Mouse (Mus musculus) C2C12 (cell line): ENCODE measurements around the gene Scp2. TPM values are rescaled to one million over a fixed set of nuclear protein-coding genes. Genes with fewer than 3 reads are reported as not detected.

Source experiments
- H3K27me3 ChIP-seq: one replicate; pipeline ENCODE4 v1.6.1; 2011; ENCODE audit not compliant: control insufficient read depth, insufficient read depth, insufficient read length
- H3K36me3 ChIP-seq: one replicate; pipeline ENCODE4 v1.6.1; 2011; ENCODE audit not compliant: control insufficient read depth, insufficient read depth
- H3K4me3 ChIP-seq: one replicate; pipeline ENCODE4 v1.5.1; 2011; ENCODE audit warnings: mild to moderate bottlenecking, control low read depth; ENCODE audit not compliant: poor library complexity, insufficient read depth, severe bottlenecking
- H3K79me2 ChIP-seq: one replicate; pipeline ENCODE4 v1.6.1; 2011; ENCODE audit not compliant: control insufficient read depth, insufficient read depth
- H3K79me3 ChIP-seq: one replicate; pipeline ENCODE4 v1.6.1; 2011; ENCODE audit warnings: low read depth, control low read depth
- H3ac ChIP-seq: one replicate; pipeline ENCODE3; 2011; ENCODE audit warnings: low read depth; ENCODE audit not compliant: control insufficient read depth, insufficient read length
- CEBPB ChIP-seq: IDR thresholded peaks from one replicate; pipeline ENCODE4 v1.6.1; 2011; ENCODE audit warnings: low read depth, mild to moderate bottlenecking, control low read depth, moderate library complexity
- CTCF ChIP-seq: IDR thresholded peaks from one replicate; pipeline ENCODE4 v1.5.1; 2011; ENCODE audit not compliant: control insufficient read depth, insufficient read depth, insufficient read length
- FOSL1 ChIP-seq: IDR thresholded peaks from one replicate; pipeline ENCODE4 v1.8.0; 2011; ENCODE audit warnings: mild to moderate bottlenecking, low read length; ENCODE audit not compliant: poor library complexity, insufficient read depth, severe bottlenecking
- MAX ChIP-seq: IDR thresholded peaks from one replicate; pipeline ENCODE4 v1.6.1; 2011; ENCODE audit warnings: mild to moderate bottlenecking, control low read depth
- MYOD1 ChIP-seq: IDR thresholded peaks from one replicate; pipeline ENCODE4 v1.6.1; 2011; ENCODE audit warnings: low read depth; ENCODE audit not compliant: control insufficient read depth, insufficient read length
- MYOG ChIP-seq: IDR thresholded peaks from one replicate; pipeline ENCODE4 v1.6.1; 2011; ENCODE audit not compliant: control insufficient read depth, insufficient read length; ENCODE audit errors: extremely low read depth
- USF1 ChIP-seq: IDR thresholded peaks from one replicate; pipeline ENCODE4 v1.6.1; 2011; ENCODE audit warnings: low read depth, mild to moderate bottlenecking, control low read depth, moderate library complexity
- polyA plus RNA-seq: library from polyadenylated mRNA; unstranded; fragments of >200 nt; fragmentation: generic; extraction: Trizol; gene quantifications from one replicate; pipeline ENCODE4 v1.2.1, GENCODE M21; 2012; ENCODE audit warnings: missing spikeins

Scp2 gene
- polyA plus RNA-seq, 1 experiment = 76.9 TPM

DNA sequence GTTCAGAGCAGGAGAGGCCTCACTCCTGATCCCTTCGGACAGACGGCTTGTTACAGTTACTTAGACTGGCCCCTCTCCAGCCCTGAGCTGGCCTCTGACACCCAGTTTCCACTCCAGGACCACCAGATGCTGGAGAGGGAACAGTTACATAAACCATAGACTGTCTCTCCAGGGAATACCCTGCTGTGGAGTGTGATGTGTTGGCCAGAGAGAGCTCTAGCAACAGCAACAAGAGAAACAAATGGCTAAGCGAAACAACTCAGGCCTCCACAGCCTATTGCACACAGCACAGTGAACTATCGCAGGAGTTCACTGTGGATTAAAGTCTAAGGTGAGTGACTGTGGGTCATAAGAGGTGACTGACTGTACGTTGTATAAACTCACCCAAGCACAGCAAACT, 120.2 kb downstream of the Scp2 start:
- Histone ChIP-seq H3ac (no peak overlapping the region), H3K36me3 (no peaks in the 10 kb centered on the region), H3K4me3 (no peak overlapping the region), H3K79me3 (no peaks in the 10 kb centered on the region), H3K79me2 (no peaks in the 10 kb centered on the region), H3K27me3 (no peaks in the 10 kb centered on the region)
- TF ChIP-seq USF1 = no peak
- TF ChIP-seq CEBPB = no peak
- no peak for TF ChIP-seq MAX
- TF ChIP-seq FOSL1 = no peak
- TF ChIP-seq MYOD1 = no peak
- TF ChIP-seq MYOG = no peak
- no peak for TF ChIP-seq CTCF

DNA sequence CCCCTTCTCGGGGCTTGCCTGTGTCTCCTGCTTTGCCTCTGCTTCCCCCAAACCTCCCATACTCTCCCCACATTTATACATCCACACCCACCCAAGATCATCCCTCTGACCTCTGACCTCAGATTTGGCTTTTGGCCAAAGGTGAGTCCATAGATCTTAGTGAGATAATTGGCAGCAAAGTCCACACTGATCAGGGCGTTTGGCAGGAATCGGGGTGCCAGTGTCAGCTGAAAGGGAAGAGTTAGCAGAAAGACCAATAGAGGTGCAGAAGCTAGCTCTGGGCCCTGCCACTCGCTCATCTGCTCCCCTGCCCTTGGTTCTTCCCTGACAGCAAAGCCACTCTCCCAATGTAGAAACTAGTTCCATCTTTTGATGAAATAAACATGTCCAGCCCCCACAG, 121.6 kb downstream of the Scp2 start:
- H3K27me3 ChIP-seq = no peaks in the 10 kb centered on the region
- no peak overlapping the region for H3K4me3 ChIP-seq
- H3K36me3 ChIP-seq = no peaks in the 10 kb centered on the region
- no peaks in the 10 kb centered on the region for H3K79me3 ChIP-seq
- H3K79me2 ChIP-seq = no peaks in the 10 kb centered on the region
- TF ChIP-seq MYOD1 (no peak), FOSL1 (no peak), CEBPB (no peak), MAX (no peak), MYOG (no peak), USF1 (no peak), CTCF (no peak)
- no peak overlapping the region for H3ac ChIP-seq

DNA sequence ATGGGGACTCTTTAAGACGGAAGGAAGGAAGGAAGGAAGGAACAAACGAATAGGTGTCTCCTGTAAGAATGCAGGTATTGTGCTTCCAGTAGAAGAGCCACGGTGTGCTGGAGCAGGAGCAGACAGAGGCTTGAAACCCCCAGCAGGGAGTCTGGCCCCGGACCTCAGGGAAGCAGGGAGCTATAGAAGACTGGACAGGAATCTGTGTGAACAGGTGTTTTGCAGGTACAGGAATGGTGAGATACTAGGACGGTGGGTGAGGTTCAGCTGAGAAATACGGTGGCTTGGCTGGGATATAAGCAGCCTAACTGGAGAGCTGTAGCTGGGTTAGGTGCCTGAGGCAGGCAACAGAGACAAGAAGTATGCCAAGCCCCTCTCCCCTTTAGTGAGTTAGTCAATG, 124.6 kb downstream of the Scp2 start:
- H3K36me3 ChIP-seq = no peaks in the 10 kb centered on the region
- H3K79me2 ChIP-seq = no peaks in the 10 kb centered on the region
- TF ChIP-seq MAX (no peak), MYOD1 (no peak), FOSL1 (no peak), CTCF (no peak), MYOG (no peak), USF1 (no peak), CEBPB (no peak)
- no peak overlapping the region for H3ac ChIP-seq
- H3K27me3 ChIP-seq = no peaks in the 10 kb centered on the region
- H3K79me3 ChIP-seq = no peaks in the 10 kb centered on the region
- no peak overlapping the region for H3K4me3 ChIP-seq

DNA sequence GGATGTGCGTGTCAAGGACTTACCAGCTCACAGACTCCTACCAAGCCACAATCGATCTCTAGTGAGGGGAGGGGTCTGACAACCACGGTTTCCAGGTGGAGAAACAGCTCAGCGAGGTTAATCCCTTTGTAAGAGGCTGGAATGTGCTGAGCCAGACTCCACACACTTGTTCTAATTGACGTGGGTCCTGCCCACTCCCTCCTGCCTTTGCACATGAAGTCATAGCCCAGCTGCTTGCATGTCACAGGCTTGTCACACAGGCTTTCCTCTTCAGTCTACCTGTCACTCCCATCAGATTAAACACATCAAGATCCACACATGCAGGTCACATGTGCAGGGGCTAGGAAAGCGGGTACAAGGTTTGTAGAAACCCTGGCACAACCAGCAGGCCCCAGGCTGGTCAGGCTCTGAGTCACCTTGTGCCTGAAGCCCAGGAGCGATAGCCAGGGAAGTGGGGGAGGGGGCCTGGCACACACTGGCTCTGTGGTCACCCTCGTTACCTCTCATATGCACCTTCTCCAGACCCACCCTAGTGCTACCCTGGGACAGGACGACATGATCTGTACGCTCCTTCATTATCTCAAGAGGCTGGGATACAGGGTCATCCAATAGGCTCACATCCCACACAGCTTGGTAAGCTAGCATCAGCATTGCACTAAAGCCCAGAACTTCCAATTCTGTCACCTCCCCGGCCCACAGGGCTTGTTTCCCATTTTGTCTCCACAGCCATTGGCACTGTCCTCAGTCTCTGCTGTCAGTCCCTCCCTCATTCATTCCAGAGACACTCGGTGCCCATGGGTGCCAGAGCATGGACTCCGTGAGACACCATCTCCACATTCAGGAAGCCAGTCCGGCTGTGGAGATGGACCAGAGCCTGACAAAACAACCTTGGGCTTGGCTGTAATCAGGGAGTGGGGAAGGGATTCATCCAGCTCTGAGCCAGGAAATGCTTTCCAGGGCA, 125.6 kb downstream of the Scp2 start:
- H3K79me3 ChIP-seq = no peaks in the 10 kb centered on the region
- H3K79me2 ChIP-seq = no peaks in the 10 kb centered on the region
- no peak overlapping the region for H3ac ChIP-seq
- no peaks in the 10 kb centered on the region for H3K27me3 ChIP-seq
- no peaks in the 10 kb centered on the region for H3K36me3 ChIP-seq
- TF ChIP-seq CTCF (no peak), CEBPB (no peak), MYOG (no peak), USF1 (no peak), FOSL1 (no peak), MYOD1 (no peak), MAX (no peak)
- H3K4me3 ChIP-seq = no peak overlapping the region

DNA sequence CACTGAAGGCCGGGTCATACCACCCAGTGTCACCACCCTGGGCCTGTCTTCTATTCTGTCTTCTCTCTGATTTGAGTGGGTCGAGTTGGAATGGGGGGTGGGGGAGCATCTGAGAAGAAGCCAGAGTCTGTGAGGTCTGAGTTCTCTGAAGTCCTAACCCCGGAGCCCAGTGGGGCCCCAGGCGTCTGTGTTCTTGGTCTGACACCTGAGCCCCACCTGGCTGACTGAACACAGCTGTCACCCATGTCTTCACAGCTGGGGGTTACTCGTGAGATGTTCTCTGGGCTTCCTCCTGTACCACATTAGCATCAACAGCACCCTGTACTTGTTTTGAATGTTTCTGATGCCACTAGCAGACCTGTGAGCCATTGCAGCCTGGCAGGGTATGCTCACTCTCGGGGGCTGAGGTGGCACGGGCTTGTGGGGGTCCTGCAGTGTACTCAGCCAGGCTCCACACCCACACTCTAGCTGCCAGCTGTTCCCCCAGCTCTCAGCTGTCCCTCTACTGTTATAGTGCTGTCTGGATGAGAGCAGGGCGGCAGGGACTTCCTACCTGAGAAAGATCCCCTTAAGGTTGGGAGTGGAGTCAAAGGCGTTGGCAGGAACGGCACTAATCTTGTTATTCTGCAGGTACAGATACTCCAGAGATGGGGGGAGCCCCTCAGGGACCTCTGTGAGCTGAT, 126.4 kb downstream of the Scp2 start:
- H3K79me2 ChIP-seq = no peaks in the 10 kb centered on the region
- H3K4me3 ChIP-seq = no peak overlapping the region
- H3K27me3 ChIP-seq = no peaks in the 10 kb centered on the region
- H3K36me3 ChIP-seq = no peaks in the 10 kb centered on the region
- H3ac ChIP-seq = no peak overlapping the region
- no peaks in the 10 kb centered on the region for H3K79me3 ChIP-seq
- TF ChIP-seq CEBPB (no peak), MYOD1 (no peak), MYOG (no peak), MAX (no peak), CTCF (no peak), USF1 (no peak), FOSL1 (no peak)
